Mouse (Mus musculus): ENCODE measurements around the gene BC035947. TPM values are rescaled to one million over a fixed set of nuclear protein-coding genes. Genes with fewer than 3 reads are reported as not detected.
"Not testable (repeated sequence)": the region's sequence is repeated elsewhere in the genome, so short reads cannot be mapped to it uniquely, and the experiment has no call there.

BC035947 gene
- polyA plus RNA-seq, 1 experiment from 2014 or later = 0.18 TPM

DNA sequence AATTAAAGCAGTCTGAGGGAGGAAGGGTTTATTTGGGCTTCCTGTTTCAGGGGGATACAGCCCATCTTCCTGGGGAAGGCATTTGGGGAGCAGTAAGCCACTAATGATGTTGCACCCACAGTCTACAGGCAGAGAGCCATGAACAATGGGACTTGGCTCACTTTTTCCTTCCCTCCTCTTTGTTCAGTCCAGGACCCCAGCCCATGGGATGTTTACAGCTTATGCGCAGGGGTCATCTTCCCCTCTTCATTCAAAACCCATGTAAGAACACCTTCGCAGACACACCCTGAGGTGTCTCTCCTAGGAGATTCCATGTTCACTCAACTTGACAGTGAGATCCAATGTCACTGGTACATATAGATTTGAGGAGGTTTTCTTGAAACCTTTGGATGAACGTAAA lies 16.4 kb upstream of the BC035947 start:
- no peak for DNase-seq
- ATAC-seq (ENCODE audit: insufficient read depth) = no peak
- Histone ChIP-seq H3K9me3 (ENCODE audit: low read depth, low read length) (no peaks in the 10 kb centered on the region), H3K36me3 (ENCODE audit: insufficient read depth) (no peaks in the 10 kb centered on the region), H3K9ac (no peak overlapping the region), H3K4me2 (no peak overlapping the region), H3K27ac (ENCODE audit: low read depth) (no peak overlapping the region), H3K4me1 (ENCODE audit: insufficient read depth) (no peaks in the 10 kb centered on the region), H3K4me3 (ENCODE audit: low read depth, low read length) (no peak overlapping the region), H3K27me3 (ENCODE audit: insufficient read depth, low read length) (no peaks in the 10 kb centered on the region)
- no peak for TF ChIP-seq CTCF (IDR thresholded peaks at IDR 0.05; ENCODE audit: low read depth)
- WGBS = 85% methylated on average over 3 of the region's 3 CpGs

DNA sequence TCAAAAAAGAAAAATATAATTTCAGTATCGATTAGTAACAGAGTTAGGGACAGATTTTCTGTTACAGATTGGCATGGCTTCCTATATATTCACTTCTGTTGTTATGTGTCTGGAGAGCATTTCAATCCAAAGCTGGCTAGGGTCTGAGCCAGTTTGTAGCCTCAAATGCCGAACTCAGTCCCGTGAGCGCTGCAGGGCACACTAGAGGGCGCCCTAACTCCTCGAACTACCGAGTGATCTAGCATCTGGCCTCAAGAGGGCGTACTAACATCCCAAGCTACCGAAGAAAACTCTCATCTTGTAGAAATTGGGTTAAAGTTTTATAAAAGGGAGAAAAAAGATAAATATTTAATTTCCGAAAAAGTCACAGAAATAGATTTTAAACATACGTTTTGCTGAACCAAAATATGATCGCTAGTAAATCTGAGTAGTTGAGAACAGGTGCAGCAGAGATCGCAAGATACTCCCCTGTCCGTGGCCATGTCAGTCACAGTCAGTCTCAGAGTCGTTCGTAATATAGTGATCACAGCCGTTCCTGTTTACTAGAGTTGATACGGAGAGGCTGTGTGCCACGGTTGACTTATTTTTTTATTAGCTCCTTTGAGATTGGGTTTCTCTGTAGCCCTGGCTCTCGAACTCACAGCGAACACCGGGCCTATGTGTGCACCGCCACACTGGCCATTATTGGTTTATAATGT lies 13.4 kb upstream of the BC035947 start:
- H3K4me3 ChIP-seq (ENCODE audit: low read depth, low read length) = no peak overlapping the region
- TF ChIP-seq CTCF (IDR thresholded peaks at IDR 0.05; ENCODE audit: low read depth) = peak; percentile 86
- no peaks in the 10 kb centered on the region for H3K9me3 ChIP-seq (ENCODE audit: low read depth, low read length)
- H3K4me2 ChIP-seq = no peak overlapping the region
- no peaks in the 10 kb centered on the region for H3K36me3 ChIP-seq (ENCODE audit: insufficient read depth)
- ATAC-seq (ENCODE audit: insufficient read depth) = no peak
- no peaks in the 10 kb centered on the region for H3K4me1 ChIP-seq (ENCODE audit: insufficient read depth)
- WGBS = 47% methylated on average over 23 of the region's 23 CpGs
- peak; percentile 85 for DNase-seq
- H3K9ac ChIP-seq = no peak overlapping the region
- no peaks in the 10 kb centered on the region for H3K27me3 ChIP-seq (ENCODE audit: insufficient read depth, low read length)
- no peak overlapping the region for H3K27ac ChIP-seq (ENCODE audit: low read depth)

DNA sequence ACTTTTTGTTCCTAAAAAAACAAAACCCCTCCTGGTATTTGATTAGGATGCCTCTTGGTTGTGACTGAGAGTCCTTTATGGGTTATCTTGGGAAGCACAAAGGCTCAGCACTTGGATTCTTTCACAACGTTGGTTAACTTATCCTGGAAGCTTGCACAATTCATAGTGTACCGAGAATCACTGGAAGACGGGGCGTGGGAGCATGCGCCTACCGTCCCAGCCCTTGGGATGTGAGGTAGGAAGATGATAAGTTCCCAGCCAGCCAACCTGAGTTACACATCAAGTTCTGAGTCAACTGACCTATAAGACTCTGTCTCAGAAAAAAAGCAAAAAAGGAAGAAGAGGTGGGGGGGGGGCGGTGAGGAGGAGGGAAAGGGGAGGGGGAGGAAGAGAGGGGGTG lies 6.9 kb upstream of the BC035947 start:
- DNase-seq = no peak

DNA sequence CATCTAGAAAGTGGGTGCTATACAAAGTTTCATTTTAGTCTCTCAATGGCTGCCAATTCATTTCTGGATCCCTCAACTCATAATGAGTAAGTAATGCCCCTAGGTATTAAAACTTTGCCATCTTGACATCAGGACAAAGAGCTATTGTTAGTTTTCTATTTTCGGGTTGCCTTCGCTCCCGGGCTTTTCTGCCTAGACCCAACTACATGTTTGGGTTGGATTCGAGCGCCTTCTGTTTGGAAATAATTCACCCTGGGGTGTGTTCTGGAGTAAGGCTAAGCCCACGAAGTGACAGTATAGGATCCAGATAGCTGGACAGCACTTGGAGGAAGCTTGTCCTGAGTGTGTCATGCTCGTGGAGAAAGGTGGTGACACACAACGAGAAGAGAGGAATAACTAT lies 798 bp upstream of the BC035947 start:
- H3K9me3 ChIP-seq (ENCODE audit: low read depth, low read length) = no peaks in the 10 kb centered on the region
- no peak overlapping the region for H3K27ac ChIP-seq (ENCODE audit: low read depth)
- no peak overlapping the region for H3K4me3 ChIP-seq (ENCODE audit: low read depth, low read length)
- WGBS = 74% methylated on average over 8 of the region's 8 CpGs
- no peak for TF ChIP-seq CTCF (IDR thresholded peaks at IDR 0.05; ENCODE audit: low read depth)
- no peak overlapping the region for H3K4me2 ChIP-seq
- H3K4me1 ChIP-seq (ENCODE audit: insufficient read depth) = no peaks in the 10 kb centered on the region
- DNase-seq (no peak), ATAC-seq (ENCODE audit: insufficient read depth) (no peak)
- H3K27me3 ChIP-seq (ENCODE audit: insufficient read depth, low read length) = no peaks in the 10 kb centered on the region
- H3K9ac ChIP-seq = no peak overlapping the region
- no peaks in the 10 kb centered on the region for H3K36me3 ChIP-seq (ENCODE audit: insufficient read depth)

More for the DNA sequence above, 6.9 kb upstream of the BC035947 start:
- Histone ChIP-seq H3K4me2 (no peak overlapping the region), H3K27me3 (ENCODE audit: insufficient read depth, low read length) (no peaks in the 10 kb centered on the region), H3K9ac (no peak overlapping the region), H3K36me3 (ENCODE audit: insufficient read depth) (no peaks in the 10 kb centered on the region), H3K4me1 (ENCODE audit: insufficient read depth) (no peaks in the 10 kb centered on the region), H3K9me3 (ENCODE audit: low read depth, low read length) (no peaks in the 10 kb centered on the region), H3K4me3 (ENCODE audit: low read depth, low read length) (no peak overlapping the region), H3K27ac (ENCODE audit: low read depth) (no peak overlapping the region)
- WGBS = 79% methylated on average over 7 of the region's 7 CpGs
- no peak for TF ChIP-seq CTCF (IDR thresholded peaks at IDR 0.05; ENCODE audit: low read depth)
- ATAC-seq (ENCODE audit: insufficient read depth) = no peak

DNA sequence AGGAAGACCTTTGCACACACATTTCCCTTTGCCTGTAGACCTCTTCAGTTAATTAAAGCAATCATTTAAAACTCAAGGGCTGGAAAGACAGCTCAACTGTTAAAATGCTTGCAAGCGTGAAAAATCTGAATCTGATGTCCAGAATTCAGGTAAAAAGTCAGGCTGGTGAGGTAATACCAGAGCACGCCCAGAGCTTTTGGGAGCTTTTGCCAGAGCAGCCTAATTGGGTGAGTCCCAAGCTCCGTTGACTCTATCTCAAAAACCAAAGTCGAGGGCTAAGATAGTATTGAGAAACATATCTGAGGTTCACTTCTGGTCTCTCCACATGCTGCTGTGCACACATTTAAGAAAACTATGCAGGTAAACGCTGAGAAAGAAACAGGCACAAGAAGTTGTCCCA lies 1.1 kb downstream of the BC035947 start, which contains the start of gene Mogat1:
TSS of gene Mogat1 (plus strand) at position 130 of the 400 bp plus-strand sequence.
- no peak for ATAC-seq (ENCODE audit: insufficient read depth)

DNA sequence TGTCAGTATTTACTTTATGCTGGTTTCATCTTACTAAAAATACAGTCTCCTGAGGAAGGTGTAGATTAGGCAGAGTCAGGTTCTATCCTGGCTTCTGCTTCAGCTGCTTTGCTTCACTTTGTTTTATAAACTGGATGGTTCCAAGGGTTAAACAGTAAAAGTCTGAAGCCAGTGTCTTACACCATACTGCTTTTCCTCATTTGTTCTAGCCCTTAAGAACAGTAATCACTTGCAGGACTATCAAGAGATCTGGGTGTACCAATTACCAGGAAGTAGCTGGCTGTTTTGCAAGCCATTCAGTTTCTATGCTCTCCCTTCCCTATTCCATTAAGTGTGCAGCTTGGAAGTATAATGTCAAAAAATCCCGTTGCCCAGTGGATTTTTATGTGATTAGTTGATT lies 4.8 kb downstream of the BC035947 start:
- H3K4me3 ChIP-seq (ENCODE audit: low read depth, low read length) = no peak overlapping the region
- no peaks in the 10 kb centered on the region for H3K27me3 ChIP-seq (ENCODE audit: insufficient read depth, low read length)
- H3K4me1 ChIP-seq (ENCODE audit: insufficient read depth) = no peaks in the 10 kb centered on the region
- no peak overlapping the region for H3K9ac ChIP-seq
- TF ChIP-seq CTCF (IDR thresholded peaks at IDR 0.05; ENCODE audit: low read depth) = no peak
- 48% methylated on average over 1 of the region's 1 CpGs for WGBS
- no peak for DNase-seq
- H3K27ac ChIP-seq (ENCODE audit: low read depth) = no peak overlapping the region
- H3K4me2 ChIP-seq = no peak overlapping the region
- H3K36me3 ChIP-seq (ENCODE audit: insufficient read depth) = no peaks in the 10 kb centered on the region
- no peaks in the 10 kb centered on the region for H3K9me3 ChIP-seq (ENCODE audit: low read depth, low read length)
- no peak for ATAC-seq (ENCODE audit: insufficient read depth)

More for the DNA sequence above, 1.1 kb downstream of the BC035947 start, which contains the start of gene Mogat1:
- peak within 1 kb of the TSS; percentile 51 for H3K4me2 ChIP-seq
- H3K4me1 ChIP-seq (ENCODE audit: insufficient read depth) = no peaks in the 10 kb centered on the region
- no peaks in the 10 kb centered on the region for H3K36me3 ChIP-seq (ENCODE audit: insufficient read depth)
- no peaks in the 10 kb centered on the region for H3K27me3 ChIP-seq (ENCODE audit: insufficient read depth, low read length)
- WGBS = 52% methylated on average over 5 of the region's 5 CpGs
- no peak for TF ChIP-seq CTCF (IDR thresholded peaks at IDR 0.05; ENCODE audit: low read depth)
- no peak within 1 kb of the TSS for H3K27ac ChIP-seq (ENCODE audit: low read depth)
- DNase-seq = no peak
- H3K4me3 ChIP-seq (ENCODE audit: low read depth, low read length) = peak within 1 kb of the TSS; percentile 21
- no peaks in the 10 kb centered on the region for H3K9me3 ChIP-seq (ENCODE audit: low read depth, low read length)
- no peak within 1 kb of the TSS for H3K9ac ChIP-seq

DNA sequence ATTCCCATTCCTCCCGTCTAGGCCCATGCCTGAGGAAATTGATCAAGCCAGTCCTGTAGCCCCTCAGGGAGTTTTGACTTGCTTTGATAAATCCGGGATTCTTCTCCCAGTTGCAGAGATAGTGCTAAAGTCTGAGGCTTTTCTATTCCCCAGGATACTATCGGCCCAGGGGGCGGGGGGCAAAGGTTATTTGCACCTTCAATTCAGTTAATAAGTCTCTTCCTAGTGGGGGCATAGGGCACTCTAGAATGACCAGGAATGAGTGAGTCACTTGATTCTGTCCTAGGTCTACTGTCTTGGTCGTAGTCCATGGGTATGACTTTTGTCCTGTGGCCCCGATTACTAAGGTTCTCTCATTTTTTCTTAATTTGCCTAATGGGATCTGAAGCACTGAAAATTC lies 9.4 kb downstream of the BC035947 start:
- H3K36me3 ChIP-seq (ENCODE audit: insufficient read depth) = no peaks in the 10 kb centered on the region
- DNase-seq (no peak), ATAC-seq (ENCODE audit: insufficient read depth) (no peak)
- WGBS = 89% methylated on average over 6 of the region's 6 CpGs
- no peak overlapping the region for H3K4me3 ChIP-seq (ENCODE audit: low read depth, low read length)
- no peaks in the 10 kb centered on the region for H3K4me1 ChIP-seq (ENCODE audit: insufficient read depth)
- no peak overlapping the region for H3K4me2 ChIP-seq
- no peak overlapping the region for H3K27ac ChIP-seq (ENCODE audit: low read depth)
- no peaks in the 10 kb centered on the region for H3K27me3 ChIP-seq (ENCODE audit: insufficient read depth, low read length)
- H3K9ac ChIP-seq = no peak overlapping the region
- no peaks in the 10 kb centered on the region for H3K9me3 ChIP-seq (ENCODE audit: low read depth, low read length)
- no peak for TF ChIP-seq CTCF (IDR thresholded peaks at IDR 0.05; ENCODE audit: low read depth)

DNA sequence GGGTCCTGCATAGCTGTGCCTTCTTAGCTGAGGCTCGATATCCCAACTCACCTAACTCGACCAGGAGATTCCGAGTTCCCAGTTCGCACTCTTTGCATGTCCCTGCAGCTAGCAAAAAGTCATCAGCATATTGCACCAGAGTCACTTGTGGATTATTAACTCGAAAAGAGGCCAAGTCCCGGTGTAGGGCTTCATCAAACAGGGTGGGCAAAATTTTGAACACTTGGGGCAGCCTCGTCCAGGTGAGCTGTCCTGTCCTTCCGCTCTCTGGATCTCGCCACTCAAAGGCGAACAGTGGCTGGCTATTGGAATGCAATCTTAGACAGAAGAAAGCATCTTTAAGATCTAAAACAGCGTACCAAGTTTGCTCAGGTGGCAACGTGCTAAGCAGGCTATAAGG lies 10.1 kb downstream of the BC035947 start:
- not testable (repeated sequence) for H3K9me3 ChIP-seq (ENCODE audit: low read depth, low read length); H3K9ac ChIP-seq; H3K4me1 ChIP-seq (ENCODE audit: insufficient read depth); H3K4me2 ChIP-seq; H3K36me3 ChIP-seq (ENCODE audit: insufficient read depth); H3K27ac ChIP-seq (ENCODE audit: low read depth); H3K4me3 ChIP-seq (ENCODE audit: low read depth, low read length); ATAC-seq (ENCODE audit: insufficient read depth); DNase-seq; H3K27me3 ChIP-seq (ENCODE audit: insufficient read depth, low read length)
- WGBS = 78% methylated on average over 12 of the region's 12 CpGs

Data from lung, embryonic 14.5 days (tissue).